Mouse (Mus musculus) MEL (cell line): ENCODE data around the gene Elp5. TPM values are rescaled to one million over a fixed set of nuclear protein-coding genes. Genes with fewer than 3 reads are reported as not detected.

ENCODE experiments used
- DNase-seq: peaks from one replicate; pipeline ENCODE4 v3.0.0; 2011; ENCODE audit warnings: low read depth, low spot score
- H3K27ac ChIP-seq: 2 replicates; pipeline ENCODE4 v1.5.1; 2012; ENCODE audit warnings: low read depth, mild to moderate bottlenecking, control low read depth, low read length, moderate library complexity; ENCODE audit not compliant: control insufficient read depth
- H3K27me3 ChIP-seq, 2 experiments: fragments of 150-350 bp in 1 of 2; sonication (generic) in 1 of 2; 2 replicates each; pipeline ENCODE4 v1.6.1; 2012; ENCODE audit warnings: low read length in 2 of 2, mild to moderate bottlenecking in 2 of 2, improper control_type of control experiment in 1 of 2, moderate library complexity in 1 of 2; ENCODE audit not compliant: insufficient read depth in 2 of 2, control insufficient read depth in 1 of 2
- H3K36me3 ChIP-seq, 2 experiments: 2 replicates each; pipeline ENCODE4 v1.6.1; 2012 to 2014; ENCODE audit warnings: low read length in 2 of 2, improper control_type of control experiment in 1 of 2, inconsistent platforms in 1 of 2, mild to moderate bottlenecking in 1 of 2; ENCODE audit not compliant: insufficient read depth in 2 of 2, control insufficient read depth in 1 of 2
- H3K4me1 ChIP-seq, 2 experiments: fragments of 150-350 bp in 1 of 2; sonication (generic) in 1 of 2; 2 replicates each; pipeline ENCODE4 v1.6.1; 2012; ENCODE audit warnings: low read length in 2 of 2, improper control_type of control experiment in 1 of 2, mild to moderate bottlenecking in 1 of 2; ENCODE audit not compliant: insufficient read depth in 2 of 2, control insufficient read depth in 1 of 2
- H3K4me3 ChIP-seq, 2 experiments: fragments of 150-350 bp in 1 of 2; sonication (generic) in 1 of 2; 2 replicates each; pipeline ENCODE4 v1.5.1; 2012; ENCODE audit warnings: low read depth in 2 of 2, low read length in 2 of 2, mild to moderate bottlenecking in 2 of 2, moderate library complexity in 2 of 2, control low read depth in 1 of 2, improper control_type of control experiment in 1 of 2; ENCODE audit not compliant: control insufficient read depth in 1 of 2, insufficient read depth in 1 of 2
- H3K79me2 ChIP-seq: 2 replicates; pipeline ENCODE4 v1.6.1; 2012; ENCODE audit warnings: mild to moderate bottlenecking, low read length, moderate library complexity; ENCODE audit not compliant: control insufficient read depth, poor library complexity, insufficient read depth
- H3K9ac ChIP-seq: 2 replicates; pipeline ENCODE4 v1.6.1; 2012; ENCODE audit warnings: low read depth, mild to moderate bottlenecking, control low read depth, low read length, moderate library complexity; ENCODE audit not compliant: control insufficient read depth, poor library complexity, severe bottlenecking
- H3K9me3 ChIP-seq: fragments of 150-350 bp; sonication (generic); replicated peaks from 2 replicates; pipeline ENCODE4 v1.6.1; 2012; ENCODE audit warnings: mild to moderate bottlenecking, low read length, improper control_type of control experiment, moderate library complexity; ENCODE audit not compliant: insufficient read depth
- BHLHE40 ChIP-seq: IDR thresholded peaks from 2 replicates; pipeline ENCODE4 v1.6.1; 2012; ENCODE audit warnings: low read depth, mild to moderate bottlenecking, inconsistent platforms, low read length, improper control_type of control experiment, borderline replicate concordance
- CHD1 ChIP-seq: IDR thresholded peaks from 2 replicates; pipeline ENCODE4 v1.6.1; 2012; ENCODE audit warnings: low read depth, mild to moderate bottlenecking, inconsistent platforms, low read length, improper control_type of control experiment
- CTCF ChIP-seq, 3 experiments: IDR thresholded peaks in 2 of 3; conservative IDR thresholded peaks in 1 of 3; 2 replicates each; pipeline ENCODE4 v1.5.1; 2011 to 2012; ENCODE audit warnings: low read length in 3 of 3, low read depth in 2 of 3, mild to moderate bottlenecking in 2 of 3, improper control_type of control experiment in 1 of 3, inconsistent platforms in 1 of 3, mixed read lengths in 1 of 3, moderate library complexity in 1 of 3; ENCODE audit not compliant: control insufficient read depth in 1 of 3, insufficient read depth in 1 of 3, poor library complexity in 1 of 3, severe bottlenecking in 1 of 3
- E2F4 ChIP-seq: IDR thresholded peaks from 2 replicates; pipeline ENCODE4 v1.6.1; 2011; ENCODE audit warnings: low read depth, low read length, improper control_type of control experiment, borderline replicate concordance
- ELF1 ChIP-seq: IDR thresholded peaks from 2 replicates; pipeline ENCODE4 v1.6.1; 2014; ENCODE audit warnings: low read depth, mild to moderate bottlenecking, inconsistent platforms, low read length, improper control_type of control experiment, moderate library complexity
- EP300 ChIP-seq, 2 experiments: IDR thresholded peaks; 2 replicates each; pipeline ENCODE4 v1.6.1; 2011; ENCODE audit warnings: improper control_type of control experiment in 2 of 2, low read length in 2 of 2, low read depth in 1 of 2, mild to moderate bottlenecking in 1 of 2
- GABPA ChIP-seq: IDR thresholded peaks from 2 replicates; pipeline ENCODE4 v1.6.1; 2012; ENCODE audit warnings: low read depth, mild to moderate bottlenecking, inconsistent platforms, low read length, improper control_type of control experiment, moderate library complexity
- GATA1 ChIP-seq: IDR thresholded peaks from 2 replicates; pipeline ENCODE4 v1.6.1; 2011; ENCODE audit warnings: low read depth, low read length, improper control_type of control experiment
- JUND ChIP-seq: IDR thresholded peaks from 2 replicates; pipeline ENCODE4 v1.6.1; 2011; ENCODE audit warnings: low read depth, mild to moderate bottlenecking, improper control_type of control experiment, low read length
- KAT2A ChIP-seq: conservative IDR thresholded peaks from 2 replicates; pipeline ENCODE4 v1.6.1; 2012; ENCODE audit warnings: low read depth, low read length, improper control_type of control experiment, inconsistent platforms
- MAFK ChIP-seq: IDR thresholded peaks from 2 replicates; pipeline ENCODE4 v1.6.1; 2011; ENCODE audit warnings: low read depth, mild to moderate bottlenecking, low read length, improper control_type of control experiment, borderline replicate concordance
- MAX ChIP-seq: IDR thresholded peaks from 2 replicates; pipeline ENCODE4 v1.6.1; 2011; ENCODE audit warnings: low read length, improper control_type of control experiment
- MAZ ChIP-seq: IDR thresholded peaks from 2 replicates; pipeline ENCODE4 v1.6.1; 2012; ENCODE audit warnings: low read depth, mild to moderate bottlenecking, inconsistent platforms, low read length, improper control_type of control experiment
- MXI1 ChIP-seq: IDR thresholded peaks from 2 replicates; pipeline ENCODE4 v1.6.1; 2011; ENCODE audit warnings: mild to moderate bottlenecking, low read depth, low read length, improper control_type of control experiment
- MYB ChIP-seq: IDR thresholded peaks from 2 replicates; pipeline ENCODE4 v1.6.1; 2011; ENCODE audit warnings: mild to moderate bottlenecking, low read depth, low read length, improper control_type of control experiment
- NELFE ChIP-seq: IDR thresholded peaks from 2 replicates; pipeline ENCODE4 v1.6.1; 2011; ENCODE audit warnings: low read depth, low read length, improper control_type of control experiment
- POLR2A ChIP-seq, 2 experiments: IDR thresholded peaks; 2 replicates each; pipeline ENCODE4 v1.6.1; 2011 to 2012; ENCODE audit warnings: low read length in 2 of 2, mild to moderate bottlenecking in 2 of 2, control low read depth in 1 of 2, improper control_type of control experiment in 1 of 2, low read depth in 1 of 2, moderate library complexity in 1 of 2; ENCODE audit not compliant: control insufficient read depth in 1 of 2, insufficient read depth in 1 of 2, poor library complexity in 1 of 2
- POLR2AphosphoS2 ChIP-seq: IDR thresholded peaks from 2 replicates; pipeline ENCODE4 v1.6.1; 2011; ENCODE audit warnings: low read length, improper control_type of control experiment
- POLR2AphosphoS5 ChIP-seq: IDR thresholded peaks from 2 replicates; pipeline ENCODE4 v1.6.1; 2012; ENCODE audit warnings: low read depth, borderline replicate concordance, mild to moderate bottlenecking, inconsistent platforms, low read length, moderate library complexity, mixed read lengths
- RCOR1 ChIP-seq: IDR thresholded peaks from 2 replicates; pipeline ENCODE4 v1.6.1; 2012; ENCODE audit warnings: low read depth, mild to moderate bottlenecking, inconsistent platforms, low read length, improper control_type of control experiment
- SMC3 ChIP-seq: IDR thresholded peaks from 2 replicates; pipeline ENCODE4 v1.6.1; 2011; ENCODE audit warnings: low read depth, low read length, improper control_type of control experiment
- TAL1 ChIP-seq: IDR thresholded peaks from 2 replicates; pipeline ENCODE4 v1.6.1; 2012; ENCODE audit warnings: mild to moderate bottlenecking, inconsistent platforms, low read length, moderate library complexity, mixed read lengths
- TBP ChIP-seq: IDR thresholded peaks from 2 replicates; pipeline ENCODE4 v1.8.0; 2011; ENCODE audit warnings: low read depth, low read length, improper control_type of control experiment
- TCF12 ChIP-seq: IDR thresholded peaks from 2 replicates; pipeline ENCODE4 v1.6.1; 2014; ENCODE audit warnings: low read depth, mild to moderate bottlenecking, inconsistent platforms, low read length, improper control_type of control experiment, moderate library complexity
- USF1 ChIP-seq: IDR thresholded peaks from 2 replicates; pipeline ENCODE4 v1.6.1; 2014; ENCODE audit warnings: low read depth, mild to moderate bottlenecking, inconsistent platforms, low read length, improper control_type of control experiment, moderate library complexity
- USF2 ChIP-seq, 2 experiments: IDR thresholded peaks; 2 replicates each; pipeline ENCODE4 v1.6.1; 2011 to 2012; ENCODE audit warnings: improper control_type of control experiment in 2 of 2, low read length in 2 of 2, borderline replicate concordance in 1 of 2, inconsistent platforms in 1 of 2, low read depth in 1 of 2, mild to moderate bottlenecking in 1 of 2; ENCODE audit not compliant: insufficient read depth in 1 of 2
- ZKSCAN1 ChIP-seq: IDR thresholded peaks from 2 replicates; pipeline ENCODE4 v1.6.1; 2012; ENCODE audit warnings: low read depth, mild to moderate bottlenecking, inconsistent platforms, low read length, improper control_type of control experiment, moderate library complexity
- polyA plus RNA-seq, 2 experiments: library from polyadenylated mRNA; stranded (reverse) in 1 of 2; unstranded in 1 of 2; fragments of >175 nt in 1 of 2; fragments of >200 nt in 1 of 2; gene quantifications; 2 replicates each; pipeline versions ENCODE4 v1.2.1 to v1.2.4; 2012; ENCODE audit warnings: low replicate concordance in 2 of 2, low read depth in 1 of 2; ENCODE audit not compliant: insufficient read length in 2 of 2, insufficient read depth in 1 of 2, missing spikeins in 1 of 2
- total RNA-seq: library from RNA; depleted of rRNA; stranded (reverse); fragments of 300-350 nt; gene quantifications from 2 replicates; pipeline ENCODE4 v1.2.3, GENCODE M21; 2012

The Elp5 gene
- total and polyA plus RNA-seq, 3 experiments = 189 to 222 TPM; not detected in 1

DNA sequence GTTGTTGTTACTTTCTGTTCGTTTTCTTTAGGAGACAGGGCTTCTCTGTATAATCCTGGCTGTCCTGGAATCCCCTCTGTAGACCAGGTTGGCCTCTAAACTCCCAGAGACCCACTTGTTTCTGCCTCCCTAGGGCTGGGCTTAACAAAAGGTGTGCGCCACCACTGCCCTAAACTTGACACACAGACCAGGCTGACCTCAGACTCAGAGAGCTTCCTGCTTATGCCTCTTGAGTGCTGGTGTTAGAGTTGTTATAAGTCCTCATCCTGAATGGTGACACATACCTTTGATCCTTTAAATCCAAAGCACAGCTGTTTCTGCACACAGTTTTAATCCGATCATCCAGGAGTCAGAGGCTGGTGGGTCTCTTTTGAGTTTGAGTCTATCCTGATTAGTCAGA lies 10.6 kb upstream of the Elp5 start:
- no peaks in the 10 kb centered on the region for H3K27me3 ChIP-seq
- H3K27ac ChIP-seq = no peak overlapping the region
- TF ChIP-seq NELFE (no peak), E2F4 (no peak), EP300 (IDR thresholded peaks at IDR 0.05; ENCODE audit: low read depth in 1 of 2, low read length in 2 of 2) (no peak), ZKSCAN1 (no peak), POLR2AphosphoS2 (no peak), USF1 (no peak), ELF1 (no peak), RCOR1 (no peak), POLR2A (IDR thresholded peaks at IDR 0.05; ENCODE audit: control insufficient read depth in 1 of 2, insufficient read depth in 1 of 2, low read depth in 1 of 2, low read length in 2 of 2, poor library complexity in 1 of 2) (no peak), BHLHE40 (no peak), MAX (no peak), TAL1 (no peak), MAFK (no peak), TBP (no peak), TCF12 (no peak), GATA1 (no peak)
- TF ChIP-seq, all 39 proteins: peak for 0
- Histone ChIP-seq H3K4me1 (peaks cover 5 to 20% of the 10 kb centered on the region in 2 experiments), H3K79me2 (peaks cover 31% of the 10 kb centered on the region), H3K9ac (no peak overlapping the region; the same call in 1 of the 2 replicates), H3K36me3 (peaks cover 4 to 22% of the 10 kb centered on the region in 2 experiments; a peak in 3 of 4 replicates), H3K9me3 (no peaks in the 10 kb centered on the region), H3K4me3 (no peak overlapping the region)
- no peak for DNase-seq

DNA sequence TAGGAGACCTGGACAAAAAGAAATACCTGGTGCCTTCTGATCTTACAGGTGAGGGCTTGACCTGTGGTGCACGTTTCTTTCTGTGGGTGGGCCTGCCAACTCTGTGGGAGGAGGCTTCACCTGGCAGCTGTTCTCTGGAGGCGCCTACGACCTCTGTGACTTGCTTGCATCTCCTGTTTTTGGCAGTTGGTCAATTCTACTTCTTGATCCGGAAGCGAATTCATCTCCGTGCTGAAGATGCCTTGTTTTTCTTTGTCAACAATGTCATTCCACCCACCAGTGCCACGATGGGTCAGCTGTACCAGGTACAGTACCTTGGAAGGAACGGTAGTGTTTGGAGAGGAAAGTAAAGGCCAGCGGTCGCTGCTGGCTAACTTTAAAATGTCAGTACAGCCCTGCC lies 10.1 kb upstream of the Elp5 start:
- Histone ChIP-seq H3K4me3 (peak overlapping the region; percentile 19 to 48), H3K4me1 (peaks cover 0 to 14% of the 10 kb centered on the region in 2 experiments; a peak in 3 of 4 replicates), H3K27ac (no peak overlapping the region), H3K27me3 (no peaks in the 10 kb centered on the region), H3K9ac (peak overlapping the region; percentile 45), H3K79me2 (peaks cover 30% of the 10 kb centered on the region), H3K9me3 (no peaks in the 10 kb centered on the region)
- DNase-seq = no peak
- no peak for TF ChIP-seq SMC3
- TF ChIP-seq MYB = no peak
- TF ChIP-seq MAZ = no peak
- no peak for TF ChIP-seq CTCF (IDR thresholded peaks at IDR 0.05 in 2 of 3, conservative IDR thresholded peaks at IDR 0.05 in 1 of 3; ENCODE audit: control insufficient read depth in 1 of 3, insufficient read depth in 1 of 3, low read depth in 2 of 3, low read length in 3 of 3, poor library complexity in 1 of 3, severe bottlenecking in 1 of 3)
- no peak for TF ChIP-seq GABPA
- no peak for TF ChIP-seq KAT2A
- no peak for TF ChIP-seq JUND
- TF ChIP-seq GATA1 = no peak
- TF ChIP-seq POLR2AphosphoS5 = no peak
- TF ChIP-seq CHD1 = no peak
- TF ChIP-seq MXI1 = no peak
- TF ChIP-seq USF2 (IDR thresholded peaks at IDR 0.05; ENCODE audit: borderline replicate concordance in 1 of 2, insufficient read depth in 1 of 2, low read depth in 1 of 2, low read length in 2 of 2) = no peak
- TF ChIP-seq, all 39 proteins: peak for 0
- H3K36me3 ChIP-seq = peaks cover 0 to 17% of the 10 kb centered on the region in 2 experiments; a peak in 2 of 4 replicates
